Mouse (Mus musculus) heart, adult 8-10 months (tissue): Measurements from ENCODE around the gene Bcr. TPM values are rescaled to one million over a fixed set of nuclear protein-coding genes. Genes with fewer than 3 reads are reported as not detected.
A peak's percentile ranks its signal among the peaks of the same experiment; 100 is the strongest.

ENCODE experiments used
- DNase-seq: peaks from one replicate; pipeline ENCODE4 v3.0.0; 2022; ENCODE audit warnings: low spot score
- total RNA-seq, 4 experiments: library from RNA; stranded (reverse); gene quantifications; 2 replicates each; pipeline ENCODE4 v1.2.4; 2022

Gene Bcr
- total RNA-seq, 4 experiments from 2014 or later, result 8.0 to 13.3 (median 9.5) TPM

DNA sequence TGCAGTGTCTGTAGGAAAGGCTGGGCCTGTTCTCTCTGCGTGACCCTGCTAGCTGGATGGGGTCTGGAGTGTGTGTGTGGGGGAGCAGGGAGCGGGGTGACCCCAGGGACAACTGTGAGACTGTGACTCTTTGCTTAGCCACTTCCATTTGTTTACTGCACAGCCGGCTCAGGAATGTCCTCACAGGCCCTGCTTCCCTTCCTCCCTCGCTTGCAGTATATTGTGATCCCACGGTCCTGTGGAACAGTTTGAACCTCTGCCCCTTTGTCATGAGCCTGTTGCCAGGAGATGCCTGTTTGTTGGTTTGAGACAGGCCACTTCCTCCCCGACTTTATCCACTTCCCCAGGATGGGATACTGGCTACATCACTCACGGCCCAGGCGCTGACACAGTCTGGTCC, 116.1 kb downstream of the Bcr start:
- DNase-seq, result peak; percentile 28

- DNase-seq, result no peak
These were observed 118.5 kb downstream of the Bcr start for GRCm38 (mm10) chr10:75178911-75179310.

DNA sequence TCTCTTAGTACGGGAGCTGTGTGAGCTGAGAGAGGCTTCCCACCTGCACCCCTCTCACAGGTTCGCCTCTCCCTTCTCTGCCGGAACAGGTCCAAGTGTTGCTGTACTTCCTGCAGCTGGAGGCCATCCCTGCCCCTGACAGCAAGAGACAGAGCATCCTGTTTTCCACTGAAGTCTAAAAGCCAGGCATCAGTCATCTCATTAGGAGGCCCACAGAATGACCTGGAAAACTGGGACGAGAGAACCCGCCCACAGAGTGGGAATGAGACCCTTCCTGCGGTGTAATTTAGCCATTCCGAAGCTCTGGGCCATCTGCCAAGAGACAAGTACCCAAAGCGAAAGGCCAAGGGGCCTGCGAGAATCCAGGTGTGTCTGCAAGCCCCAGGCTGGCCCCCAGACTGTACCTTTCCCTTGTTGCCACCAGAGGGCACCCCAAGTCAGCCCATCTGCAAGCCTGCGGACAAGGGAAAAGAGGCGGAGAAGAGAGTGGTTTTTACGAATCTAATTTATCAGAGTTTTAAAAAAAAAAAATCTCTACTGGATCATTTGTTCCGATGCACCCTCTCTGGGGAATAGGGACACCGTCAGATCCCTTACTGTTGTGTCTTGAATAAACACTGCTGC, 121.9 kb downstream of the Bcr start:
- DNase-seq, result peak; percentile 75

DNA sequence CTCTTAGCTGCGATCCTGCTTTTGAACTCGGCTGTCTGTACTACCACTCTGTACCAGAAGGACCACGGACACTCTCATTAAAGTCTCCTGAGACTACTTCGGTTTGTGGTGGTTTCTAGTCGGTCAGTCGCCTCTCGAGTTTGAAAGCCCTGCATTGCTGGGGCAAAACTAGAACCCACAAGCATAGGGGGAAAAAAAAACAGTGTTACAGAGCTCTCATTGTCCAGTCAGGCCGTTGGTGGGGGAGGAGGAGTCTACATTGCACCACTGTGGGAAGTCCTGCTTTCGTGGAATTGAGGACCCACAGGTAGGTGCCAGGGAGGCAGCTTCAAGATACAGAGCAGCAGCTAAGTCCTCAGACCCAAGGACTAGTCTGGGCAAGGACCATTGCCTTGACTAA, 124.4 kb downstream of the Bcr start:
- DNase-seq, result no peak

DNA sequence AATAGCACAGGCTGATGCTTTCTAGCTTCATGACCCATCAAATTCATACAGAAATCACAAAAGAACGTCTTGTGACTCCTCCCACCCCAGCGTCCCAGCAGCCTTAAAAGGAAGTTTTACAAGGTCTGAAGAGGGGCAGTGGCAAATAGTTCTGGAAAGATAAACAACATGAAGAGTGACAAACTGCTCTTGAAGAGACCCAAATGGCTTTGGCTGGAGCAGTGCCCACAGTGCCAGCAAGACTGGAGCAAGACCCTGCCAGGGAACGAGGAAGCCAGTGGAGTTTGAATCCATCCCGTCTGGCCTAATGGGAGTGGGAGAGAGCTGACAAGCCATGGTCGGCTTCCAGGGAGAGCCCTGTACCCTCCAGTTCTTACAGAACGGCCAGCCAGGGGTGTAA, 126.2 kb downstream of the Bcr start:
- DNase-seq, result no peak

DNA sequence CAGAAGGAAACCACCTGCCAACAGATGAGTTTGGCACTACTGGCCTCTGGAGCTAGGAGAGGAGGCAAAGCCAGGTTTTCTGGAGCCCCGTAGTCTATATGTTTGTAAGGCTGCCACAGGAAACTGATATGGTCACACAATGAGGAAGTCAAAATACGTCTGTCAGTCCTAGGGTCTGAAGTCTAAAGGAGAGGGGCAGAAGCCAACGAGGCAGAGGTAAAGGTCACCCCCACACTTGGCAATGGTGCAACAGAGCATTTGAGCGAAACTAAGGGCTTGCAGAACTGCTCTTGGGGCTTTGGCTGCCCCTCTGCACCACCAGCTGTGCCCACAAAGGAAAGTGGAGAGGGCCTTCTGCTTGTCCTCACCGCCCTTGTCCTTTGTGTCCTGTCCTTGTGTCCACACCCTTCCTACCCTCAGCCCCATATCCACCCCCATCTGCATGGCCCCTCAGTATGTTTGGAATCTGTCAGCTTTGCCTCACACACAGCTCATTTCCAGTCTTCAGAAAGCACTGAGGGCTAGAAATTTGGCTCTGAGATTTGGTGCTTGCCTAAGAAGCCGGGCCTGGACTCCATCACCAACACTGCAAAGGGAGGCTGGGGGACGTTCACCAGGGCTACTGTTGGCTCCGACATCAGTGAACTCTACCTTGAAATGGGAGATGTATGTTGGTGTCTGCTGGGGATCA, 127.1 kb downstream of the Bcr start:
- no peak for DNase-seq

- DNase-seq, result no peak
These were observed 131.3 kb downstream of the Bcr start for GRCm38 (mm10) chr10:75191647-75192046.

DNA sequence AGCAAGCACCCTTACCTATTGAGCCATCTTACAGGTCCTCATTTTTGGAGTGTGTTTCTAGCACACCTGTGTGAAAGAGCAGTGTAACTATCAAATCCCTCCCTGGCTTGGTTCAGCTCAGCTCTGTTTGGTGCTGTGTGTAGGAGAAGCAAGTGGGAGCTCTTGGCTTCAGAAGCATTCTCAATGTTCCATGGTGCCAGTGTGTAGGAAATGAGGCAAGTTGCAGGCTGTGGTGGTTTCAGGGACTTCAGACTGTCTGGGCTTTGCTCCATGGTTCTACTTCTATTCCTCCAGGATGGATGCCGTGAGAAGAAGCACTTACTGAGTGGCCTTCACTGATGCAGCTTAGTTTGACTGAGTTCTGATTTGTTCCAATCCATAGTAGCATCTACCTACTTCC, 137.4 kb downstream of the Bcr start:
- DNase-seq, result no peak

- no peak for DNase-seq
These were observed 140.3 kb downstream of the Bcr start for GRCm38 (mm10) chr10:75200733-75201132.

- no peak for DNase-seq
These were observed 145.8 kb downstream of the Bcr start for GRCm38 (mm10) chr10:75206192-75206591.

DNA sequence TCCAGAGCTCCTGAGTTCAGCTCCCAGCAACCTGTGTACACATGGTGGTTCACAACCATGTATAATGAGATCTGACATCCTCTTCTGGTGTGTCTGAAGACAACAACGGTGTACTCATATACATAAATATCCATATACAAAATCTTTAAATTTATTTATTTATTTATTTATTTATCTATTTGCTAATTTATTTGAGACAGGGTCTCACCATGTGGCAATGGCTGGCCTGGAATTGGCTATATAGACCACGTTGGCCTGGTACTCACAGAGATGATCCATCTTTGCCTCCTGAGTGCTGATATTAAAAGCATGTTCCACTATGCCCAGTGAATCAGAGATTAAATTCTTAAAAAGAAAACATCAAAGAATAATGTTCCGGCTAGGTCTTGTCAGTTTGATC, 150.4 kb downstream of the Bcr start:
- no peak for DNase-seq

GRCm38 (mm10) chr10:75211807-75212645, 151.6 kb downstream of the Bcr start, which contains the start of gene Specc1l:
TSS of gene Specc1l (plus strand) at chr10:75212073.
- peak; percentile 93 for DNase-seq

- no peak for DNase-seq
These were observed 152.6 kb downstream of the Bcr start for GRCm38 (mm10) chr10:75212981-75213380.

- DNase-seq, result no peak
These were observed 160.3 kb downstream of the Bcr start for GRCm38 (mm10) chr10:75220722-75221121.

GRCm38 (mm10) chr10:75221936-75222610, 161.7 kb downstream of the Bcr start:
- DNase-seq, result no peak

- peak; percentile 48 for DNase-seq
These were observed 162.2 kb downstream of the Bcr start for GRCm38 (mm10) chr10:75222611-75222998.

DNA sequence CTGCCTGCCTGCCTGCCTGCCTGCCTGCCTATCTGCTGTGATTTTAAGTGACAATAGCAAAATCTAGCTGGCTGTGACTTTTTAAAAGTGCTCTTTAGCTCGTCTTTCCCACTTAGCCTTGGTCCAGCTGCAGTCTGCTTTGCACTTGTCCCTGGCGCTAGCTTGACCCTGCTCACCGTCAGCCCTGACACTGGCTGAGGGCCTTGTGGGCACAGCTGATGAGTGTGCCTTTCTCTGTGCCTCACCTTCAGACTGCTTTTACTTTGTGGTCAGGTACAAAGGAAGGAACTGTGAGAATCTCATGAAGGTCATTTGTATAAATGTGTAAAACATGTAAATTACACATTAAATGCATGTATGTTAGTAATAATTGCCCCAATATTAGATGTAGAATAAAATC, 163.8 kb downstream of the Bcr start:
- DNase-seq, result no peak

- DNase-seq, result no peak
These were observed 164.2 kb downstream of the Bcr start for GRCm38 (mm10) chr10:75224630-75225029.

DNA sequence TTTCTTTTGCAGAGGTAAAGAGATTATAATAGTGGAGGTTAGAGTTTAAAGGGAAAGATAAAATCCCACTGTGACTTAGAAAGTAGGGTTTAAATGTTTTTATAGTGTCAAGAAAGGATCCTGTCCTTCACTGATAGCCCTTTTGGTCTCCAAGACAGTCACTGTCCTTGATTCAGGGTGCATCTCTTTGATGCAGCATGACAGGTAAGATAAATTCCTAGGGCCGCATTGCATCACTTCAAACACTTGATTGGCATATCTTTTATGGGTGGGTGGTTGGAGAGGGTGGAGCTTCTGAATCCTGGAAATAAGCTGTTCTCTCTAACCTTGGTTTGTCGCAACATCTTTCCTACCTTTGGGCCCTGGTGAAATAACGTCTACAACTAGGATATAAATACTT, 167.0 kb downstream of the Bcr start:
- DNase-seq, result no peak

GRCm38 (mm10) chr10:75230572-75230971, 170.2 kb downstream of the Bcr start:
- no peak for DNase-seq

- DNase-seq, result no peak
These were observed 171.5 kb downstream of the Bcr start for GRCm38 (mm10) chr10:75231876-75232275.

DNA sequence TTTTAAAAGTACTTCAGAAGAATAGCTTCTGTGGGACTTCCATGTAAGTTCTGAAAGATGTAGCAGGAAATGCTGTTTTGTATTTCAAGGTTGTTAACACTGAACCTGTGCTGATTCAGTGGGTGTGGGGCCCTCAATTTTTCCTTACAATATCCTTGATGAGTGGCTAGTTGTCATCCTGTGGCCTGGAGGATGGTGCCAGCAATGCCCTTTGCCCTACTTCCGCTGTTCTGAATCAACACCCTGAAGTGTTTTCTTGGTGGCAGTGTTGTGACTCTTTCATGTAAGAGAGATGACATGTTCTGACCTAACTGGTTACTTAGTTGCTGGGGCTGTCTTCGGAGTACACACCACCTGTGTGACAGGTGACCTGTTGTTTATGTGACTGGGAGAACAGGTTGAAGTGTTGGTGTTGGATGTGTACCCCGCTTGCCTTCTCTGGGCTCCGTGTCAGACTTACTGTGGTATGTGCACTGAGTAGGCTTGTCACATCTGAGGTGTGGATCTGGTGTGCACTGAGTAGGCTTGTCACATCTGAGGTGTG, 172.3 kb downstream of the Bcr start:
- DNase-seq, result no peak
